Mouse (Mus musculus): ENCODE results near the gene 7530416G11Rik. TPM values are rescaled to one million over a fixed set of nuclear protein-coding genes. Genes with fewer than 3 reads are reported as not detected.

7530416G11Rik gene
- polyA plus RNA-seq, 1 experiment from 2014 or later = not detected

- WGBS = 46% methylated on average over 3 of the region's 3 CpGs
Observed at GRCm38 (mm10) chr15:85532063-85532462, 29.0 kb upstream of the 7530416G11Rik start.

GRCm38 (mm10) chr15:85529911-85530310 lies 26.9 kb upstream of the 7530416G11Rik start:
- Histone ChIP-seq H3K4me1 (ENCODE audit: insufficient read depth) (0 out of 2 replicates have a peak, but pooled peaks cover 5% of the 10 kb centered on the region), H3K27me3 (ENCODE audit: insufficient read depth, low read length) (no peaks in the 10 kb centered on the region), H3K36me3 (ENCODE audit: insufficient read depth) (no peaks in the 10 kb centered on the region), H3K4me2 (no peak overlapping the region), H3K9ac (no peak overlapping the region), H3K27ac (ENCODE audit: low read depth) (peak overlapping the region; percentile 32; the same call in 1 of the 2 replicates), H3K4me3 (ENCODE audit: low read depth, low read length) (no peak overlapping the region), H3K9me3 (ENCODE audit: low read depth, low read length) (no peaks in the 10 kb centered on the region)
- peak; percentile 11 for DNase-seq
- no peak for ATAC-seq (ENCODE audit: insufficient read depth)
- 34% methylated on average over 3 of the region's 3 CpGs for WGBS
- TF ChIP-seq CTCF (IDR thresholded peaks at IDR 0.05; ENCODE audit: low read depth) = no peak

More at GRCm38 (mm10) chr15:85532063-85532462, 29.0 kb upstream of the 7530416G11Rik start:
- DNase-seq (peak; percentile 15), ATAC-seq (ENCODE audit: insufficient read depth) (no peak)
- H3K4me3 ChIP-seq (ENCODE audit: low read depth, low read length) = no peak overlapping the region
- no peak overlapping the region for H3K27ac ChIP-seq (ENCODE audit: low read depth)
- no peaks in the 10 kb centered on the region for H3K9me3 ChIP-seq (ENCODE audit: low read depth, low read length)
- H3K4me2 ChIP-seq = no peak overlapping the region
- H3K4me1 ChIP-seq (ENCODE audit: insufficient read depth) = 0 out of 2 replicates have a peak, but pooled peaks cover 5% of the 10 kb centered on the region
- no peaks in the 10 kb centered on the region for H3K27me3 ChIP-seq (ENCODE audit: insufficient read depth, low read length)
- H3K36me3 ChIP-seq (ENCODE audit: insufficient read depth) = peaks cover 4% of the 10 kb centered on the region; the same call in 1 of the 2 replicates
- no peak overlapping the region for H3K9ac ChIP-seq
- peak; percentile 36; the same call in 1 of the 2 replicates for TF ChIP-seq CTCF (IDR thresholded peaks at IDR 0.05; ENCODE audit: low read depth)

GRCm38 (mm10) chr15:85524404-85524950 lies 21.4 kb upstream of the 7530416G11Rik start:
- Histone ChIP-seq H3K4me3 (ENCODE audit: low read depth, low read length) (no peak overlapping the region), H3K36me3 (ENCODE audit: insufficient read depth) (no peaks in the 10 kb centered on the region), H3K27me3 (ENCODE audit: insufficient read depth, low read length) (no peaks in the 10 kb centered on the region), H3K9me3 (ENCODE audit: low read depth, low read length) (no peaks in the 10 kb centered on the region), H3K4me2 (no peak overlapping the region), H3K9ac (no peak overlapping the region), H3K4me1 (ENCODE audit: insufficient read depth) (peaks cover 14% of the 10 kb centered on the region), H3K27ac (ENCODE audit: low read depth) (no peak overlapping the region)
- DNase-seq (no peak), ATAC-seq (ENCODE audit: insufficient read depth) (no peak)
- WGBS = 33% methylated on average over 12 of the region's 12 CpGs
- TF ChIP-seq CTCF (IDR thresholded peaks at IDR 0.05; ENCODE audit: low read depth) = no peak

- peak; percentile 68 for DNase-seq
- H3K9me3 ChIP-seq (ENCODE audit: low read depth, low read length) = no peaks in the 10 kb centered on the region
- no peak overlapping the region for H3K9ac ChIP-seq
- peak; percentile 71 for ATAC-seq (ENCODE audit: insufficient read depth)
- H3K4me3 ChIP-seq (ENCODE audit: low read depth, low read length) = no peak overlapping the region
- no peaks in the 10 kb centered on the region for H3K27me3 ChIP-seq (ENCODE audit: insufficient read depth, low read length)
- no peaks in the 10 kb centered on the region for H3K36me3 ChIP-seq (ENCODE audit: insufficient read depth)
- peak overlapping the region; percentile 44 for H3K4me2 ChIP-seq
- peak; percentile 53 for TF ChIP-seq CTCF (IDR thresholded peaks at IDR 0.05; ENCODE audit: low read depth)
- H3K27ac ChIP-seq (ENCODE audit: low read depth) = no peak overlapping the region
- WGBS = 4% methylated on average over 14 of the region's 14 CpGs
- peaks cover 11% of the 10 kb centered on the region for H3K4me1 ChIP-seq (ENCODE audit: insufficient read depth)
Observed at GRCm38 (mm10) chr15:85523173-85523991, 20.4 kb upstream of the 7530416G11Rik start.

DNA sequence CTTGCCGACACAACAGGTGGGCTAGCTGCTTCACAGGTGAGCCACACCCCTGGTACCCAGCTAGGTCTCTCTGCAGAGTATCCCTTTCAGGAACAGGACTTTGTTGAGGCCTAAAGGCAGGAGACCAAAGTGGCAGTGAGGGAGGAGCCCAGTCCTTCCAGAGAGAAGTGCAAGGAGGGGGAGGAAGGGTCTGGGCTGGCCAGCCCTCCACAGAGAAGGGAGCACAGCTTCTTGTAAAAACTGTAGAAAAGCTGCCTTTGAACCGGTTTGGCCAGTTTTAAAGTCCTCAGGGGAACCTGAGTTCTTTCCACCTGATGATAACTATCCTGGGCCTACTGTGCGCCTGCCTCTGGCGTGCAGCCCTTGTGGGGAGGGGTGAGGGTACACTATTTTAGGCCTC lies 16.4 kb upstream of the 7530416G11Rik start:
- ATAC-seq (ENCODE audit: insufficient read depth) (peak; percentile 77), DNase-seq (peak; percentile 81)
- Histone ChIP-seq H3K36me3 (ENCODE audit: insufficient read depth) (no peaks in the 10 kb centered on the region), H3K27ac (ENCODE audit: low read depth) (peak overlapping the region; percentile 60; the same call in 1 of the 2 replicates), H3K4me1 (ENCODE audit: insufficient read depth) (peaks cover 11% of the 10 kb centered on the region), H3K4me2 (no peak overlapping the region), H3K27me3 (ENCODE audit: insufficient read depth, low read length) (no peaks in the 10 kb centered on the region), H3K9ac (no peak overlapping the region), H3K9me3 (ENCODE audit: low read depth, low read length) (no peaks in the 10 kb centered on the region), H3K4me3 (ENCODE audit: low read depth, low read length) (no peak overlapping the region)
- TF ChIP-seq CTCF (IDR thresholded peaks at IDR 0.05; ENCODE audit: low read depth) = no peak
- WGBS = 45% methylated on average over 4 of the region's 4 CpGs

GRCm38 (mm10) chr15:85507370-85508014 lies 4.5 kb upstream of the 7530416G11Rik start:
- ATAC-seq (ENCODE audit: insufficient read depth) (no peak), DNase-seq (no peak)
- Histone ChIP-seq H3K4me3 (ENCODE audit: low read depth, low read length) (no peak overlapping the region), H3K9me3 (ENCODE audit: low read depth, low read length) (no peaks in the 10 kb centered on the region), H3K27me3 (ENCODE audit: insufficient read depth, low read length) (no peaks in the 10 kb centered on the region), H3K4me1 (ENCODE audit: insufficient read depth) (0 out of 2 replicates have a peak, but pooled peaks cover 6% of the 10 kb centered on the region), H3K4me2 (no peak overlapping the region), H3K9ac (no peak overlapping the region), H3K36me3 (ENCODE audit: insufficient read depth) (no peaks in the 10 kb centered on the region), H3K27ac (ENCODE audit: low read depth) (no peak overlapping the region)
- TF ChIP-seq CTCF (IDR thresholded peaks at IDR 0.05; ENCODE audit: low read depth) = no peak
- 64% methylated on average over 32 of the region's 32 CpGs for WGBS

DNA sequence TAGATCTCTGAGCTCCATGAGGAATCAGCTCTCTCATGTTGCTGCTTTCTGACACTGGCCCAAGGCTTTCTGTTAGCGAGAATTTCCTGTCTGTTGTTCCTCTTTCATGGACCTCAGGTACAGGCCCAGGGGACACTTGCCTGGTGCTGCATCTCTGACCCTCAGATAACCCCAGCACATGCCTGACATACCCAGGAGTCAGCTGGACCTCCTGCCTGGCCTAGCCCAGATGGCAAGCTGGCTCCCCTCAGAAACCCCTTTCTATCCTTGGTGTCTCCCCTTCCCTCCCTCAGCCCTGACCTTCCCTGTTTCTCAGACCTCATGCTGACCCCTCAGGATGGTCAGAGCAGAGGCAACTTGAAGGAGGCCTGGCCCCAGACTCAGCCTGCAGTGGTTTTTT lies 3.7 kb upstream of the 7530416G11Rik start:
- 53% methylated on average over 1 of the region's 1 CpGs for WGBS
- Histone ChIP-seq H3K36me3 (ENCODE audit: insufficient read depth) (no peaks in the 10 kb centered on the region), H3K27ac (ENCODE audit: low read depth) (no peak overlapping the region), H3K27me3 (ENCODE audit: insufficient read depth, low read length) (no peaks in the 10 kb centered on the region), H3K9me3 (ENCODE audit: low read depth, low read length) (no peaks in the 10 kb centered on the region), H3K4me3 (ENCODE audit: low read depth, low read length) (no peak overlapping the region), H3K4me2 (no peak overlapping the region), H3K9ac (no peak overlapping the region), H3K4me1 (ENCODE audit: insufficient read depth) (0 out of 2 replicates have a peak, but pooled peaks cover 6% of the 10 kb centered on the region)
- TF ChIP-seq CTCF (IDR thresholded peaks at IDR 0.05; ENCODE audit: low read depth) = no peak
- ATAC-seq (ENCODE audit: insufficient read depth) (no peak), DNase-seq (no peak)

All from lung, embryonic 14.5 days (tissue).